Mouse (Mus musculus) megakaryocyte progenitor cell, adult 5-6 weeks (primary cell): Measurements from ENCODE around the gene Iqcf1. TPM values are rescaled to one million over a fixed set of nuclear protein-coding genes. Genes with fewer than 3 reads are reported as not detected.
A peak's percentile ranks its signal among the peaks of the same experiment; 100 is the strongest.
"Not testable (repeated sequence)": the region's sequence is repeated elsewhere in the genome, so short reads cannot be mapped to it uniquely, and the experiment has no call there.

Experiments
- ATAC-seq: replicated peaks from 2 replicates; pipeline ENCODE4 v1.8.0; 2016; ENCODE audit warnings: mild to moderate bottlenecking, moderate TSS enrichment, inconsistent platforms; ENCODE audit not compliant: poor library complexity
- total RNA-seq, 2 experiments: library from RNA; stranded (forward) in 1 of 2; stranded (reverse) in 1 of 2; fragments of 157-497, 149-512 nt in 1 of 2; fragments of 200-1000 nt in 1 of 2; gene quantifications; 2 replicates each; pipeline versions ENCODE4 v1.2.3 to v1.2.4; 2015 to 2017

Gene Iqcf1
- total RNA-seq, 2 experiments from 2014 or later: not detected

DNA sequence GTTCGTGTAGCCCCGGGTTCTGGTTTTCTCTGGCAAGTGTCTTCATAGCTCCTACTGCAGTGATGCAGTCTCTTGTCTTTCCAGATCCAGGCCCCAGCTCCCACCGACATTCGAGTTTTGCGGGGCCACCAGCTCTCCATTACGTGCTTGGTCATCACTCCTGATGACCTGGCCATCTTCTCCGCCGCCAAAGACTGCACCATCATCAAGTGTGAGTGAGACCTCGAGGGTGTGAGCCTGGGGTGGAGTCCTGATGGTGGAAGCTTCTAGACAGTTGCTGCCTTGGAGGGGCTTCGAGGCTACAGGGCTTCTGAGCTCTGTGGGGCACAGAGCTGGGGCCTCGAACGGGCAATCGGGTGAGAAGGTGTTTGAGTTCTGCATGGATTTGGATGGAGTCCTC lies 18.1 kb upstream of the Iqcf1 start:
- no peak for ATAC-seq

DNA sequence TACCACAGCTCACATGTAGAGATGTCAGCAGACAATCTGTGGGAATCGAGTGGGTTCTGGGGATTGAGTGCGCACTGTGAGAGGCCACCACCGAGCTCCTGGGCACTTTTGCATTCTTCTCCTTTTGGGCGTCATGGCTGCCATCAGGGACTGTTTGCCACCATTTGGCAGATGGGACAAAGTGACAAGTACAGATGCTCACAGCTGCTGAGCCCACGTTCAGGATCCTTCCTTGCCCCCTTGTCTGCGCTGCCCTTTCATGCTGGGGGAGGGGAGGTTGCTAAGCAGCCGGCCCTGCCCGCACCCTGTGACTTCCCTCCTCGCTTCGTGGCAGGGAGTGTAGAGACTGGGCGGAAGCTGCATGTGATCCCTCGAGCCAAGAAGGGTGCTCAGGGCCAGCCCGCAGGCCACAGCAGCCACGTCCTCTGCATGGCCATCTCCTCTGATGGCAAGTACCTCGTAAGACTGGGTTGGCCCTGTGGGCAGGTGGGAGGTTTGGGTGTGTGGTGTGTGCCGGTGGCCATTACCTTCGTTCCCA lies 17.1 kb upstream of the Iqcf1 start:
- ATAC-seq: no peak

DNA sequence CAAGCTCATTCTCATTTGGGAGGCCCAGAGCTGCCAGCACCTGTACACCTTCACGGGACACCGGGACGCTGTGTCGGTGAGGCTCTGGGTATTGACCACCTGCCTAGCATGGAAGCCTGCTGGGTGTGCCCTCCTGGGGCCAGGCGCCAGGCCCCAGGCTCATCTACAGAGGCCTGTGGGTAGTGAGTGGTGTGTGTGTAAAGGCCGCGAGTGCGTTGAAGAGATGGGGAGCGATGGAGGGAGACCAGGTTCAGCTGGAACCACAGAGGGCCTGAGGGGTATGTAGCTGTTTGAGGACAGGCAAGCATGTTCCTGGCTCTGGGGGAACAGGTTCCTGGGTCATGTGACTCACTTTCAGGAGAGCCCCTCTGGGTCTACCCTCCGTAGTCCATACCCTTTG lies 16.6 kb upstream of the Iqcf1 start:
- ATAC-seq: no peak

DNA sequence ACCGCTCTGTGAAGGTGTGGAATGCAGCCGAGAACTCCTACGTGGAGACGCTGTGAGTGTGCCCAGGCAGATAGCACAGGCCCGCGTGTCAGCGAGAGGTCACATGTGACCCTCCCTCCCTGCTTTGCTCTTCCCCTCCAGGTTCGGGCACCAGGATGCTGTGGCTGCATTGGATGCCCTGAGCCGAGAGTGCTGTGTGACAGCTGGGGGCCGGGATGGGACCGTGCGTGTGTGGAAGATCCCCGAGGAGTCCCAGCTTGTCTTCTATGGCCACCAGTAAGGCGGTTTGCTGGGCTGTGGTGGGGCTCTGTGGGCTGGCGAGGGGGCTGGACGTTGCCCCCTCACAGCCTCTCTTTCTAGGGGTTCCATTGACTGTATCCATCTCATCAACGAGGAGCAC lies 16.2 kb upstream of the Iqcf1 start:
- ATAC-seq: no peak

DNA sequence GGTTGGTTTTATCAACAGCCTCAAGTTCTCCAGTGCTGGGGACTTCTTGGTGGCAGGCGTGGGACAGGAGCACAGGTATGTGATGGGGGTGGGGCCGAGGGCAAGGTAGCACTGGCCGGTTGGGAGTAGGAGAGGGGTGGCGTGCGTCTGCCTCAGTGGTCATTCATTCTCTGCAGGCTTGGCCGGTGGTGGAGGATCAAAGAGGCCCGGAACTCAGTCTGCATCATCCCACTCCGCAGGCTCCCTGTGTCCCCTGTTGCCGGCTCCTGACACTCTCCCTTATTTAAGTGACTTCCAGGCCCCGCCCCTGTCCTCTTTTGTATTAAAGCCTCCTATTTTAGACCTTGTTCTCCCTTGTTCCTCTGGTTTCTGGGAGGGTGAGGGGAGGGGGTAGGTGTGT lies 14.7 kb upstream of the Iqcf1 start:
- no peak for ATAC-seq

DNA sequence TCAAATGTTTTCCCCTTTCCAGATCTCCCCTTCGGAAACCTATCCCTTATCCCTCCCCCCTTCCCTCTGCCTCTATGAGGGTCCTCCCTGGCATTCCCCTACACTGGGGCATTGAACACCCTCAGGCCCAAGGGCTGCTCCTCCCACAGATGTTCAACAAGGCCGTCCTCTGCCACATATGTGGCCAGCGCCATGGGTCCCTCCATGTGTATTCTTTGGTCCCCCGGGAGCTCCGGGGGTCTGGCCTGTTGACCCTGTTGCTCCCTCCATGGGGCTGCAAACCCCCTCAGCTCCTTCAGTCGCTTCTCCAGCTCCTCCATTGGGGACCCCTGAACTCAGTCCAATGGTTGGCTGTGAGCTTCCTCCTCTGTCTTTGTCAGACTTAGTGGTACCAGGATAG lies 12.2 kb upstream of the Iqcf1 start:
- ATAC-seq: not testable (repeated sequence)

DNA sequence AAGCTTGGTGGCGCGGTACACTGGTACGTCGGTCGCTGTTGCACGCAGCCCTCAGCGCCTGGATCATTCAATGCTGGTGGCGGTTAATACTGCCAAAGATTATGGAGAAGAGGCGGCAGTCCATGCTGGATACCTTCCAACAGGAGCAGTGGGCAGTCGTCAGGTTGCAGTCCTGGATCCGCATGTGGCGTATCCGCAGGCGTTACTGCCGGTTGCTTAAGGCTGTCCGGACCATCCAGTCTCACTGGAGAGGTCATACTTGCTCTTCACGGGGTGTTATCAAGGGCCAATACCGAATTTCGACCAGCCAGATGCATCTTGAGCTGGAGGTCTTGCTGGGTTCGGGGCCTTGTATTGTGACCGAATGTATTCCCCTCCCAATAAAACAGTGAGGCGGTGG lies 2.1 kb downstream of the Iqcf1 start:
- no peak for ATAC-seq

DNA sequence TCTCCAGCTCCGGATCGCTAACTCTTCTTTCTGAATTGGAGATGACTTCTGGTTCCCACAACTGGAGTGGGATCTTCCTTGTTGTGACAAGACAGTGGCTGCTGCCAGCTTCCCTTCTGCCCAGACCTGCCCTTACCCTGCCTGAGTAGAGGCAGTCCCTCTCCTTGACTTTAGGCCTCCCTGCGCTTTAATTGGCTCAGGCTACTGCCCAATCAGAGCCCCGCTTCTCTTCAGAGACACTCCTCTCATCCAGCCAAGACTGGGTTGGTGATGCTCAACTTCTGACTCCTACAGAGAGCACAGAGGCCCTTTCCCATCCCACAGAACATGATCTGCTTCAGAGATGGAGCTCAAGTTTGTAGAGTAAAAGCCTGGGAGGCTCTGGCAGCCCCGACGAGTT lies 4.5 kb downstream of the Iqcf1 start:
- ATAC-seq: no peak

DNA sequence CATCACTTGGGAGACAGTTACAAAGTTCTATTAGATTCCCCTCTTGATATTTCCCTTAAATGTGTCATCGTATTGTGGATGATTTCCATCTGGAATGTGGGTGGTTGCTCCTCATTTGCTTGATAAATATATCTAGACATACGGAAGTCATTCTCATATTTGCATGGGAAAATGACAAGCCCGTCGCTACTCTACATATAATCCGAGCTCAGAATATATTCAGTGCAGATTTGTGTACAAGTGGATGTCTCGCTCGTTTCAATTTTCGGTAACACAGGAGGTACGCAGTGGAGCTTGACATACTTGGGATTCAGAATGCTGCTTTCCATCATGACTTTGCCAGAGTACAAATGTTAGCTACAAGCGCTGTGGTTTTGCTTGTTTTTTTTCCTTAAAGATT lies 9.6 kb downstream of the Iqcf1 start:
- no peak for ATAC-seq

DNA sequence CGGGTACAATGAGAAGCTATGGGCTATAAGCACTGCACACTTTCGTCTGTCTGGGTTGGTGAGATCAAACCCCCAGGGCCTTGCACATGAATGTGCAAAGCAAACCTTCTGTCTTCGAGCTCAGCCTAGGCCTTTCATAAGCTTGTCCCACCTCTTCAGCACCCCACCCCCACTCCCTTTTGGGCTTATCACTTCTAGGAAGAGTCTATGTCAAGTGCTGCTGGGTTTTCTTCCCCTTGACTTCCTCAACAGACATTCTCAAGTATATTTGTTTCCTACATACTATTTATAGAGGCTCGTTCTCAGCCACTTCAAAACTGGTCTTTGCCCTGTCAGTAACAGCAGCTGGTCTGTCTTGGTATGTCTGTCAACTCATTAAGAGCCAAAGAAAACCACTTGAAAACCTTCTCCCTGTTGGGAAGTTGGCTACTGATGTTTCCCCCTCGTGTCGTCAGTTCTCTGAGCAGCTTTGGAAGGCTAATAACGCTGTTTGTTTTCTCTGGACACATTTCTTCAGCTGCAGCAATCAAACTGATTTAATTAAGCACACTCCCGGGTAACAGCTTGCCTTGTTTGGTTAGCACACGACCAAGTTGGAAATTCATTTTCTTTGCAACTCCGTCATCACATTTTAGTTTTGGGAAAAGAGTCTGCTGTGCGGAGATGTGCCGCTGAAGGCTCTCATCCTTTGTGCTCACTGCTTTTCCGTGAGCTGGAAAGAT lies 13.1 kb downstream of the Iqcf1 start:
- no peak for ATAC-seq

DNA sequence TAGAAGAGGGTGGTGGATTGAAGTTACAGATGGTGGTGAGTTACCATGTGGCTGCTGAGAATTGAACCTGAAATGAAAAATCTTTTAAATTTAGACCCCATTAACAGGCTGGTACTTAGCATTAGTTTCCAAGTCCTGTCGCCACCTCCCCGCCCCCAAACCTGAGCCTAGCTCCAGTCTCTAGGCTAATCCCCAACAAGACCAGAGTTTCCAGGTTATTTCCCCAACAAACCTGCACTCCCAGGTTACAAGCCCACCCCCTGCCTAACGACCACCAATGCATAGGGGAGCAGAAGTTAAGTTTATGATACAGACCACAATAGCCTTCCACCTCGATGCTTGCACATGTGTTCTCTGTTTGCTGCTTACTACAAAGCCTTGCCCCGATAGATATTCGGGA lies 13.8 kb downstream of the Iqcf1 start:
- no peak for ATAC-seq

DNA sequence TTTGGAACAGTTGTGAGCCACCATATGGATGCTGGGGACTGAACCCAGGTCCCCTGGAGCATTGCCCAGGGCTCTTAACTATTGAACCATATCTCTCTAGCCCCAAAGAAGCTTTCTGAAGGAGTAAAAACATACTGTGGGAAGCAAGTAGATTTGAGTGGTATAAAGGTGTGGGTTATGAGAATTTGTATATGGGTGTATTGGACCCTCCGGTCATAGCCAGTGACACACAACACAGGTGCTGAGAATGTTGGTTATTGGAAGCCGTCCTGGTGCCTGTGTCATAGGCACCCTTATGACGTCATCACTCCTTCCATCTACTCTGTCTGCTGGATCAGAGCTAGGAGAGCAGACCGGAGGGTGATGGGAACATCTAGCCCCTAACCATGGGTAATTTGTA lies 14.5 kb downstream of the Iqcf1 start, which contains the start of gene Iqcf5:
TSS of gene Iqcf5 (plus strand) at position 301 of the 400 bp plus-strand sequence.
- no peak for ATAC-seq

DNA sequence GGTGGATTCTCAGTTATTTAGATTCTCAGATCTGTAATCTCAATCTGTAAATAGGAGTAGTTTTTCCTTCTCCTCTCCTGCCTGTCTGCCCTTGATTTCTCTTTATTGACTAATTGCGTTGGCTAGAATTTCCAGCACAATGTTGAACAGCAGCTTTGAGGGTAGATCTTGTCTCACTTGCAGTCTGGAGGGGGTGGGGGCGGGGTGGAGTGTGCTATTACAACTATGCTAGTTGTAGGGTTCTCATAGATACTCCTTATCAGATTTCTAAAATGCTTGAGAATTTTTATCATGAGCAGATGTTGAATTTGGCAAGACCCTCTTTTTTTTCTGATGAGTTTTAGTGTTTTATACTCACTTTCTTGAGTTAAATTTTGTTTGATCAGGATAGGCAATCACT lies 19.7 kb downstream of the Iqcf1 start:
- ATAC-seq: no peak

DNA sequence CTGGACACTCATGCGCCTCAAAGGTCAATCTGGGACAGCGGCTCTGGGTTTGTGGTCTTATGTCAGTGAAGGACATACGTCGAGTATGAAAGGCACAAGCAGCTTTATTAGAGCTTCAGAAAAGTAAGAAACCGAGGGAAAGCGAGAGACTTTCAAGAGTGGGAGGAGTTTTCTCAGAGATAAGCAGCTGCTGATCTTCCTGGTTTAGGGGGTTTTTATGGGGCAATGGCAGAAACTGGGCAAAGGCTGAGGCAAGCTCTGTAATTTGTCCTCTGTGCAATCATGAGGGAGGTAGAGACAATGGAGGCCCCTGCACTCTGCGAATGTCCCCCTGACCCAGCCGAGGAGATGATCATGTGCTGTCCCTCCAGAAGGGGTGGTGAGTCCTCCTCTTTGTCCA lies 20.1 kb downstream of the Iqcf1 start:
- ATAC-seq: no peak

DNA sequence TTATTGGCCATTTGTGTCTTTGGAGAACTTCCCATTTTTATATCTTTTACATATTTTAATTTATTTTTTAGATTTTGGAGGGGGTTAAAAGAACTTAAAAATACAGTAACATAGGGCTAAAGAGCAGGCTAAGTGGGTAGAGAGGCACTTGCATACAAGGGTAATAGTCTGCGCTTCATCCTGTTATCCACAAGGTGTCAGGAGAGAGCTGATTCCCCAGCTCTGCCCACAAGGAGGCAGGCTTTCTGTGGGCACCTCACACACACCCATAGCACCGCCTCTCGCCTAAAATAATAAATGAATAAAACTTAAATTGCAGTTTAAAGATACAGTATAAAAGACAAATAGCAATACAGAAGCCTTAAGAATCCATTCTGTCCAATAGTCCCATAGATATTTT lies 32.1 kb downstream of the Iqcf1 start:
- ATAC-seq: peak; percentile 99

DNA sequence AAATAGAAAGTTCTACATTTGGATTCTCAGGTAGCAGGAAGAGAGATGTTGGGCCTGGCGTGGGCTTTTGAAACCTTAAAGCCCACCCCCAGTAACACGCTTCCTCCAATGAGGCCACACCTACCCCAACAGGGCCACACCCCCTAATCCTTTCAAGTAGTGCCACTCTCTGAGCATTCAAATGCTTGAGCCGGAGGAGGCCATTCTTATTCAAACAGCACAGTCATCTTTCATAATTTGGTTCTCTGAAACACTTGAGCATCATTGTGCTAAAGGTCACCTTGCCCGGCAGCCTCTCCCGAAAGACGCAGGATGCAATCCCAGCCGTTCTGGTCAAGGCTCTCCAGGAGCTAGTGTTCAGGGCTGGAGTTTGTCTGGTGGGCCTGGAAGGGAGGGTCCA lies 34.5 kb downstream of the Iqcf1 start:
- no peak for ATAC-seq

DNA sequence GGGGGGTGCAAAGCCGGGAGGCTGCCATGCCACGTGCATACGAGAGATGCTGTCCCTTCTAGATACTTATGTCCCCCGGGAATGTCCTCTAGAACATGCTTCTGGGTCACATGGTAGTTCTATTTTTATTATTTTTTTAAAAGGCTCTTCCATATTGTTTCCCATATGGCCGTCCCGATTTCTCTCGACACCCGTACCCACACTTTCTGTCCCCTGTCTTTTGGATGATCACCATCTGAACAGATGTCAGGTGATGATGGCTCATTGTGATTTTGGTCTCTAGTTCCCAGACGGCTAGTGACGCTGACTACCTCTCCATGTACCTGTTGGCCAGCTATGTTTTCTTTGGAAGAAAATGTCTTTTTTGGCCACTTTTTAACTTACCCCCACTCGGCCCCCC lies 35.2 kb downstream of the Iqcf1 start:
- no peak for ATAC-seq

Other genes with a start within 250 kb of the Iqcf1 start
- gene Poc1a, start 218.9 kb upstream of the Iqcf1 start, total RNA-seq (2015): 38.9 and 50.1 TPM in 2 replicates
- gene Poc1a, start 218.9 kb upstream of the Iqcf1 start, total RNA-seq (2017): 33.2 and 43.8 TPM in 2 replicates
- 31.6 and 41.9 TPM in 2 replicates for gene Dusp7, start 131.3 kb upstream of the Iqcf1 start, total RNA-seq (2015)
- gene Dusp7, start 131.3 kb upstream of the Iqcf1 start, total RNA-seq (2017): 10.8 and 15.0 TPM in 2 replicates
- gene Rpl29, start 70.5 kb upstream of the Iqcf1 start, total RNA-seq (2015): 3,403 and 3,618 TPM in 2 replicates
- 1,606 and 1,752 TPM in 2 replicates for gene Rpl29, start 70.5 kb upstream of the Iqcf1 start, total RNA-seq (2017)
- gene Acy1, start 61.6 kb upstream of the Iqcf1 start, total RNA-seq (2015): 13.7 TPM in 2 replicates
- gene Acy1, start 61.6 kb upstream of the Iqcf1 start, total RNA-seq (2017): 27.2 and 31.3 TPM in 2 replicates
- gene Abhd14b, start 52.5 kb upstream of the Iqcf1 start, total RNA-seq (2015): 15.8 and 19.1 TPM in 2 replicates
- gene Abhd14b, start 52.5 kb upstream of the Iqcf1 start, total RNA-seq (2017): 8.4 and 11.7 TPM in 2 replicates
- gene Abhd14a, start 52.3 kb upstream of the Iqcf1 start, total RNA-seq (2015): 21.3 and 23.4 TPM in 2 replicates
- gene Abhd14a, start 52.3 kb upstream of the Iqcf1 start, total RNA-seq (2017): 27.3 and 30.2 TPM in 2 replicates
- 0.91 and 1.7 TPM in 2 replicates for gene Pcbp4, start 46.7 kb upstream of the Iqcf1 start, total RNA-seq (2015)
- gene Pcbp4, start 46.7 kb upstream of the Iqcf1 start, total RNA-seq (2017): 0.96 and 2.7 TPM in 2 replicates
- gene Gpr62, start 34.0 kb upstream of the Iqcf1 start, total RNA-seq (2015): not detected in 2 replicates
- gene Gpr62, start 34.0 kb upstream of the Iqcf1 start, total RNA-seq (2017): not detected in 2 replicates
- 18.9 and 21.3 TPM in 2 replicates for gene Rrp9, start 24.0 kb upstream of the Iqcf1 start, total RNA-seq (2015)
- 45.2 and 50.1 TPM in 2 replicates for gene Rrp9, start 24.0 kb upstream of the Iqcf1 start, total RNA-seq (2017)
- 5.9 and 7.0 TPM in 2 replicates for gene Parp3, start 23.0 kb upstream of the Iqcf1 start, total RNA-seq (2015)
- 8.0 and 12.1 TPM in 2 replicates for gene Parp3, start 23.0 kb upstream of the Iqcf1 start, total RNA-seq (2017)
- not detected in 2 replicates for gene Iqcf5, start 14.6 kb downstream of the Iqcf1 start, total RNA-seq (2015)
- gene Iqcf5, start 14.6 kb downstream of the Iqcf1 start, total RNA-seq (2017): not detected in 2 replicates
- not detected in 2 replicates for gene Iqcf3, start 61.7 kb downstream of the Iqcf1 start, total RNA-seq (2015)
- gene Iqcf3, start 61.7 kb downstream of the Iqcf1 start, total RNA-seq (2017): not detected in 2 replicates
- not detected in 2 replicates for gene Iqcf4, start 71.0 kb downstream of the Iqcf1 start, total RNA-seq (2015)
- gene Iqcf4, start 71.0 kb downstream of the Iqcf1 start, total RNA-seq (2017): not detected in 2 replicates
- not detected in 2 replicates for gene Iqcf6, start 126.6 kb downstream of the Iqcf1 start, total RNA-seq (2015)
- gene Iqcf6, start 126.6 kb downstream of the Iqcf1 start, total RNA-seq (2017): not detected in 2 replicates
- gene Grm2, start 156.1 kb downstream of the Iqcf1 start, total RNA-seq (2015): not detected in 2 replicates
- not detected in 2 replicates for gene Grm2, start 156.1 kb downstream of the Iqcf1 start, total RNA-seq (2017)
- 12.1 and 14.8 TPM in 2 replicates for gene Tex264, start 186.0 kb downstream of the Iqcf1 start, total RNA-seq (2015)
- gene Tex264, start 186.0 kb downstream of the Iqcf1 start, total RNA-seq (2017): 19.6 and 21.9 TPM in 2 replicates